Mouse (Mus musculus) splenic B cell, adult 2 months (primary cell): ENCODE data around the gene Accs.

Source experiments
- DNase-seq: peaks from one replicate; pipeline ENCODE4 v3.0.0-alpha.2; 2011; ENCODE audit warnings: low read depth, low spot score
- H3K27me3 ChIP-seq: 2 replicates; pipeline ENCODE4 v1.6.1; 2012; ENCODE audit warnings: mild to moderate bottlenecking, low read length, moderate library complexity, mixed read lengths; ENCODE audit not compliant: control insufficient read depth, poor library complexity, insufficient read depth, severe bottlenecking
- H3K36me3 ChIP-seq: 2 replicates; pipeline ENCODE4 v1.6.1; 2012; ENCODE audit warnings: mild to moderate bottlenecking, low read length, moderate library complexity, mixed read lengths; ENCODE audit not compliant: control insufficient read depth, poor library complexity, insufficient read depth, severe bottlenecking

The Accs gene

DNA sequence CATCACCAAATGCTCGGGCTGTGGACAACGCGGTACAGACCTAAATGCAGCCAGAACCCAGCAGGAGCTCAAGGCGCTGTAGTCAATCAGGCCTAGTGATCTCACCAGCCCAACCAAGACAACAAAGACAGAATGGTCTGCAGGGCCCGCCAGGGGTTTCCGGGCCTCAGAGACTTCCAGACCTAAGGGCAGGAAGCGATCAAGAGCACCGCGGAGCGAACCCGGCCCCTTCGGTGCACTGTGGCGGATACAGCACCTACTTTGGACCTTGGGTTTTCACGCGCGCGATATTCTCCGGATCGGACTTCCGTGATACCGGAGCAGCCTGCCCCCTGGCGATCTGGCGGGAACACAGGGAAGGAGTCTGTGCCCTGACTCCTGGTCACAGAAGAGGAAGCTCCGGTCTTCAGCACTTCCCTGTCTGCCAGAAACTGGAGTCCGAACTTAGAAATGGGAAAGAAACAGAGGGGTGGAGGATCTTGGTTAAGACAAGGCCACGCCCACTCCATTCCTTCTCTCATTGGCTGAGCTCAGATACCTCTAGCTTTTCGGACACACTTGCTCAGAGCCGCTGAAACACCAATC is at the start of gene Accs:
Gene Accs (minus strand): TSS at position 439 of the 585 bp plus-strand sequence.
- DNase-seq, result peak; percentile 69
- H3K27me3 ChIP-seq, result no peaks in the 10 kb centered on the region
- H3K36me3 ChIP-seq, result no peaks in the 10 kb centered on the region; the same call in 1 of the 2 replicates

GRCm38 (mm10) chr2:93891611-93892280 is 42.0 kb upstream of the Accs start:
- Histone ChIP-seq H3K27me3 (no peaks in the 10 kb centered on the region), H3K36me3 (no peaks in the 10 kb centered on the region)
- DNase-seq, result no peak

- no peak for DNase-seq
- Histone ChIP-seq H3K27me3 (no peaks in the 10 kb centered on the region), H3K36me3 (no peaks in the 10 kb centered on the region)
Observed at GRCm38 (mm10) chr2:93890143-93890542, 40.4 kb upstream of the Accs start.

DNA sequence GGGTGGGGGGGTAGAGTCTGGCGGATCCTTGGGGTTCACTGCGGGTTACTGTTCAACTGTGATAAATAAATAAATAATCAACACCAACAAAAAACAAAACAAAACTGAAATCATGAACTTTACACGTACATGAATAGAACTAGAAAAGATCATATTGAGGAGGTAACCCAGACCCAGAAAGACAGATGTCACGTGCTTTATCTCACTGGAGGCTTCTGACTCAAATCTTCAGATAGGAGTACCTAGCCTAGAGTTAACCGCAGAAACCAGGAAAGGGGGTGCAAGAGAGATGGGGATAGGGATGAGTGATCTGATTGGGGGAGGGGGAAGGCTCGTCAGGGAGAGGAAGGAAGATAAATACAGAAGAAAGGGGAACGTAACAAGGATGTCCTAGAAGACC is 39.3 kb upstream of the Accs start:
- no peak for DNase-seq
- Histone ChIP-seq H3K36me3 (no peaks in the 10 kb centered on the region), H3K27me3 (no peaks in the 10 kb centered on the region)

DNA sequence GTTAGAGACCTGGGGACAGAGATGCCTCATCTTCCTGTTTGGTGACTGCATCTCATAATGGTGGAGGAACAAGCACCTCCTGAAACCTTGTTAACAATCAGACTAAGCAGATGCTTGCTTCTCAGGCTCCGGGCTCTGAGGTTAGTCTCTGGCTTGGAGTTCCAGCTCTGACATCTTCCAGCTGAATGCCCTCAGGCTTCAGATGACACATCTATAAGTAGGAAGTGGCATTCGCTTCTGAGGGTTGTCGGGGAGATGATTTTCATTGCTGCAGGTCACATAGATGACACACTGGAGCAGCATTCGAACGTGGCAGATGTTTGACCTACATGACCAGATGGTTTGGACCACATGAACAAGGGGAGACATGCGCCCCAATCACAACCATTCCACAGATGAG is 38.6 kb upstream of the Accs start:
- H3K36me3 ChIP-seq, result no peaks in the 10 kb centered on the region
- no peak for DNase-seq
- no peaks in the 10 kb centered on the region for H3K27me3 ChIP-seq

GRCm38 (mm10) chr2:93887273-93887672 is 37.5 kb upstream of the Accs start:
- DNase-seq, result no peak
- no peaks in the 10 kb centered on the region for H3K36me3 ChIP-seq
- H3K27me3 ChIP-seq, result no peaks in the 10 kb centered on the region

DNA sequence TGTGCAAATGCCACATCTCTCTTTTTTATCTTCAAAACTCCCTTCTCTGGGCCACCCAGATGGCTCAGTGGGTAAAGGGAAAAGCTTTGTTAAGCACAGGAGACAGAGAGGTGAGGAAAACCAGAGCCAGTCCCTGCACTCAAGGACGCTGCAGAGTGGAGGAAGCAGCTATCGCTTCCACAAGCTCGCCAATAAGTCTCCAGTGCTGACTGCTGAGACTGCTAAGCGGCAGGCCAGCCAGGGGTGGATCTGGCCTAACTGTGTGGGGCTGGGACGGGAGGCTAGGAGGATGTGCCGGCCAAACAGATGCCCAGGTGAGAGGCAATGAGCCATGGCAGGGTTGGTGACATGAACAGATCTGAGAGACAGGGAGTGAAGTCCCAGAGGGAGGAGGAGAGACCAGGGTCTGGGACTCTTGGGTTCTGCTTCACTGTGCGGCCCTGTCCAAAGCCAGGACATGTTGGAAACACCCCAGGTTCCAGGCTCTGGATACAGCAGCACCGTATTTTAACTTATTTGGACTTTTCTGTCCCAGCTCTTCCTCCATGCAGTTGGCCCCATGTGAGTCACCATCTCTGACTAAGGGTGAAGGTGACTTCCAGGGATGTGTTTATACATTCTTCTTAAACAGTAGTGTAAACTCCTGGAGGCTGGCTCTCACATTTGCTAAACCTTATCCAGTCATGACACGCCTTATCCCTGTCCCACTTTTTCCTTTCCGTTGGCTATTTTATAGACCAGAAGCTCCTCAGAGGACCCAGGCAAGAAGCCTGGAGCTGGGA is 36.5 kb upstream of the Accs start:
- DNase-seq, result no peak
- H3K36me3 ChIP-seq, result no peaks in the 10 kb centered on the region
- H3K27me3 ChIP-seq, result no peaks in the 10 kb centered on the region

DNA sequence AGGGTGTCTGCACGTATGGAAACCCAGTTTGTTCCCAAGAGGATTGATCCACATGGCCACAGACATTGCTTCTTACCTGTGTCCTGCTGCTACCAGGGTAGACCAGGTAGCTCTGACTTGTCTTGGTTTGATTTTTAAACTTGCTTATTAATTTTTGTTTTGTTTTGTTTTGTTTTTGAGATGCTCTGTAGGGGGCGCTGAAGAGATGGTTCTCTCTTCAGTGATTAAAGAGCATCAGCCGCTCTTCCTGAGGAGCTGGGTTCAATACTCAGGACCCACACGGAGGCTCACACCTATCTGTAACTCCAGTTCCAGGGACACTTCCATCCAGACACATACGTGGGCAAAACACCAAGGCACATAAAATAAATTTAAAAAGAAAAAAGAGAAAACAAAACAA is 33.3 kb upstream of the Accs start:
- no peaks in the 10 kb centered on the region for H3K36me3 ChIP-seq
- no peak for DNase-seq
- no peaks in the 10 kb centered on the region for H3K27me3 ChIP-seq

DNA sequence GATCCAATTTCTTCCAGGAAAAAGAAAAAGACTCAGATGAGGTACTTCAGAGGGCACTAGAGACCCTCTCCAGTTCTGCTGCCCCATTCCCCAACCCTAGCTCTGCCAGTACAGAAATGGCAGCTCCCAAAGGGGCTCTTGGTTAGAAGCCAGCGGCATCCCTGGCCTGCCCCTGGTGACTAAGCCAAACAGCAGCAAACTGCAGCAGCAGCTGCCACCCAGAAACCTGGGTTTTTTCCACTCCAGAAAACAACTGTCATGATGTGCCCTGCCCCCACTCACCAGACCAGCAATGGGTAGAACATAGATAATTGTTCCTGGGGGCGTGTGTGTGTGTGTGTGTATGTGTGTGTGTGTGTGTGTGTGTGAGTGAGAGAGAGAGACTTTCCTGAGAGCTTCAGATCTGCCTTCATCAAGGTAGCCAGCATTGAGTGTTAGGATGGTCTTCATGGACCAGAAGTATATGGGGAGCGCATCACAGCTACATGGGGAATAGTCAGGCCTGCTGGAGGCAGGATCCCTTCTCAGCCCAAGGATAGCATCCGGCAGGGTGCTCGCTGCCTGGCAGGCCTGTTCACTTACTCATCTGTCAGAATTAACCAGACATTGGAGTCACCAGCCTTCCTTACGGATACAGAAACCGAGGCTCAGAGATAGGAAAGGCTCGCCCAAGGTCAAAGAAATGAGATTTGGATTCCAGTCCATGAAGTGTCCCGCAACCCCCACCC is 32.1 kb upstream of the Accs start:
- Histone ChIP-seq H3K27me3 (no peaks in the 10 kb centered on the region), H3K36me3 (no peaks in the 10 kb centered on the region)
- no peak for DNase-seq

GRCm38 (mm10) chr2:93880981-93881380 is 31.2 kb upstream of the Accs start:
- Histone ChIP-seq H3K36me3 (no peaks in the 10 kb centered on the region), H3K27me3 (no peaks in the 10 kb centered on the region)
- DNase-seq, result no peak

GRCm38 (mm10) chr2:93880450-93880849 is 30.7 kb upstream of the Accs start:
- no peak for DNase-seq
- Histone ChIP-seq H3K36me3 (no peaks in the 10 kb centered on the region), H3K27me3 (no peaks in the 10 kb centered on the region)

DNA sequence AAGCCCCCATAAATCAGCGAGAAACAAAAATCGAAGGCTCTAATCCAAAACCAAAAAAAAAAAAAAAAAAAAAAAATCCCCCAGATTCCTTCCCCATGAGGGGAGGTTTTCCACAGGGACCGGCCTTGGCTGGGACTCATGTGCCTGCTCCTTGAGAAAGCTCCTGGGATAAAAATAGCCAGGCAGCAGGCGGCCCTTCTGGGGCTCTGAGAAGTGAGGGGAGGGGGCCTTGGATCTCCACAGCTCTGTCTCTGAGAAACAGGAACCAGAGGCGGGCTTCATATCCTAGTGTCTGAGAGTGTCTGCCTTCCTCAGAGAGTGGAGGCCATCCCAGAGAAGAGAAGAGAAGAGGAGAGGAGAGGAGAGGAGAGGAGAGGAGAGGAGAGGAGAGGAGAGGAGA is 27.3 kb upstream of the Accs start:
- no peaks in the 10 kb centered on the region for H3K27me3 ChIP-seq
- DNase-seq, result no peak
- no peaks in the 10 kb centered on the region for H3K36me3 ChIP-seq

DNA sequence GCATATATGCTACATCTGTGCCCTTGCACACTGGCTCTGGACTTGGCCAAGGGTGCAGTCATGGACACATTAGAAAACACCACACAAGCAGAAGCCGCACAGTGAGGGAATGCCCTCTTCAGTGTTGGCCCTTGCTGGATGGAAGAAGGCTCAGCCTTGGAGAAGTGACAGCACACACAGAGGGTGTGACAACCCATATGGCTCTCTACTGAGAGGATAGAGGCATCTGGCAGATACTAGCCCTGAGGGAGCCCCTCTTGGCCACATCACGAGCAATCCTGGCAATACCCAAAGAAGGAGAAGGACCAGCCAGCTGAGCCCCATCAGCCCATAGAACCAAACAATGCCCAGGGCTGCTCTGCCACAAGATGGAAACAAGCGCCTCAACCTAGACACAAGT is 24.9 kb upstream of the Accs start:
- H3K36me3 ChIP-seq, result no peaks in the 10 kb centered on the region
- H3K27me3 ChIP-seq, result no peaks in the 10 kb centered on the region; the same call in 1 of the 2 replicates
- DNase-seq, result no peak

- no peak for DNase-seq
- no peaks in the 10 kb centered on the region; the same call in 1 of the 2 replicates for H3K27me3 ChIP-seq
- no peaks in the 10 kb centered on the region for H3K36me3 ChIP-seq
Observed at GRCm38 (mm10) chr2:93874227-93874514, 24.4 kb upstream of the Accs start.
